Mouse (Mus musculus) liver, embryonic 15.5 days (tissue): Measurements from ENCODE around the gene Gipc3. TPM values are rescaled to one million over a fixed set of nuclear protein-coding genes. Genes with fewer than 3 reads are reported as not detected.

Source experiments
- ATAC-seq: fragments of 200-750 bp; cut with Nextera tagmentation; 2 replicates; pipeline ENCODE4 v1.8.0; 2017; ENCODE audit warnings: moderate number of reproducible peaks, mild to moderate bottlenecking, moderate library complexity; ENCODE audit not compliant: insufficient read depth
- H3K27ac ChIP-seq: fragments of 300-500 bp; sonication (generic); replicated peaks from 2 replicates; pipeline ENCODE4 v1.5.1; 2015; ENCODE audit warnings: mild to moderate bottlenecking, inconsistent platforms
- H3K27me3 ChIP-seq: fragments of 300-500 bp; sonication (generic); 2 replicates; pipeline ENCODE4 v1.6.1; 2015; ENCODE audit warnings: mild to moderate bottlenecking, inconsistent platforms
- H3K36me3 ChIP-seq: fragments of 300-500 bp; sonication (generic); replicated peaks from 2 replicates; pipeline ENCODE4 v1.6.1; 2015; ENCODE audit warnings: moderate library complexity, mild to moderate bottlenecking, inconsistent platforms
- H3K4me1 ChIP-seq: fragments of 300-500 bp; sonication (generic); replicated peaks from 2 replicates; pipeline ENCODE4 v1.6.1; 2015; ENCODE audit warnings: inconsistent platforms
- H3K4me2 ChIP-seq: fragments of 300-500 bp; sonication (generic); 2 replicates; pipeline ENCODE4 v1.6.1; 2015; ENCODE audit warnings: moderate library complexity, mild to moderate bottlenecking, inconsistent platforms
- H3K4me3 ChIP-seq: fragments of 300-500 bp; sonication (generic); replicated peaks from 2 replicates; pipeline ENCODE4 v1.5.1; 2015; ENCODE audit warnings: mild to moderate bottlenecking, inconsistent platforms
- H3K9ac ChIP-seq: fragments of 300-500 bp; sonication (generic); 2 replicates; pipeline ENCODE4 v1.6.1; 2015; ENCODE audit warnings: moderate library complexity, mild to moderate bottlenecking, inconsistent platforms
- H3K9me3 ChIP-seq: fragments of 300-500 bp; sonication (generic); replicated peaks from 2 replicates; pipeline ENCODE4 v1.6.1; 2016; ENCODE audit warnings: inconsistent platforms
- WGBS: fragments of 180-500 bp; shearing (Covaris S2); methylation state at CpG from one replicate; pipeline ENCODE4 v1.1.7; 2015; ENCODE audit warnings: mixed read lengths; ENCODE audit not compliant: insufficient replicate concordance; 5-methylcytosine and 5-hydroxymethylcytosine counted together
- polyA plus RNA-seq: library from polyadenylated mRNA; unstranded; fragments of >200 nt; fragmentation: Nextera tagmentation; extraction: Ambion mirVana; gene quantifications from 2 replicates; pipeline ENCODE4 v1.2.1, GENCODE M21; 2015

Gene Gipc3
- polyA plus RNA-seq, 1 experiment from 2014 or later, result not detected

DNA sequence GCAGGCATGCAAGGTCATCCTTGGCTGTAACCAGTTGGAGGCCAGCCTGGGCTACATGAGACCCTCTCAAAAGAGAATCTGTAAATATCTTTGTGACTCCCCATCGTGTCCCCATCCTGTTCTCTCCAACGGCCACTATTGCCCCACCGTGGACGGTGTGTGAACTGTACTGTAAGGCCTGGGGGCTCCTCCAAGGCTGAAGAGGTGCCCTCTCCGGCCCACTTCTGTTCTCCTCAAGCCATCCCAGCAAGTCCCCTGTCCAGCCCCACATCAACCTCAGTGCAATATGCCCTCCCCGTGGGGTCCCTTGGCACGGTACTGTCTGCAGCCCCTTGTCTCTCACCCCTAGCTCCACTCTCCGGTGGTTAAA is 23.8 kb downstream of the Gipc3 start:
- H3K4me1 ChIP-seq, result peaks cover 63% of the 10 kb centered on the region
- ATAC-seq, result no peak
- H3K4me3 ChIP-seq, result peak overlapping the region; percentile 94
- no peaks in the 10 kb centered on the region for H3K9me3 ChIP-seq
- peak overlapping the region; percentile 52 for H3K9ac ChIP-seq
- peaks cover 53% of the 10 kb centered on the region for H3K36me3 ChIP-seq
- peak overlapping the region; percentile 92 for H3K27ac ChIP-seq
- H3K27me3 ChIP-seq, result no peaks in the 10 kb centered on the region
- H3K4me2 ChIP-seq, result peak overlapping the region; percentile 87
- 26% methylated on average over 8 of the region's 8 CpGs for WGBS

DNA sequence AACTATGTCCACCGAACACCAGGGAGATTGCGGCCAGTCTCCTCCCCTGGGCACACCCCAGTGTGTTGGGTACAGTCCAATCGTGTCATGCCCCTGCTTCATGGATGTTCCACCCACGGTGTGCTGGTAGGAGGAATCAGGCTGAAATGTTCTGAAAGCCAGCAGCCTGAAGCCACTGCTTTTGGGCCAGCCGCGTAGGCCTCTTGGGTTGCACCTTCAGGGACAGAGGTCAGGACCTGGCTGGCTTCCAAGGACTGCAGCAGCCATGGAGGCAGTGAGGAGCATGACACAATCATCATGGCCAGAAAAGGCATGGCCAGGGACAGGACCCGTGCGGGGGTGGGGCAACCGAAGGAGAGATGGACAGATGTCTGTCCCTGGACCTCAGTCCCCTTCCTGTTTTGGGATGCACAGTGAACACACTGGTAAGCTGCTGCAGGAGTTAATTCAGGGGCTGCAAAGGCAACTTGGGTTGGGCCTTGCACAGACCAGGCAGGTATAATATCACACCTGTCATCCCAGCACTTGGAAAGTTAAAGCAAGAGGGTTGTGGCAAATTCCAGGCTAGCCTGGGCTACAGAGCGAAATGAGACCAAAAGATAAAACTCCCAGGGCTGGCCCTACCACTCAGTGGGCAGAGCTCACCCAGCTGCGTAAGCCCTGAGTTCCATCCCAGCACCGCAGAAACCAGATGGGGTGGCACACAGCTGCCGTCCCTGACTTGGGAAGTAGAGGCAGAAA is 24.3 kb downstream of the Gipc3 start:
- Histone ChIP-seq H3K27me3 (no peaks in the 10 kb centered on the region), H3K4me2 (peak overlapping the region; percentile 87), H3K4me1 (peaks cover 63% of the 10 kb centered on the region)

DNA sequence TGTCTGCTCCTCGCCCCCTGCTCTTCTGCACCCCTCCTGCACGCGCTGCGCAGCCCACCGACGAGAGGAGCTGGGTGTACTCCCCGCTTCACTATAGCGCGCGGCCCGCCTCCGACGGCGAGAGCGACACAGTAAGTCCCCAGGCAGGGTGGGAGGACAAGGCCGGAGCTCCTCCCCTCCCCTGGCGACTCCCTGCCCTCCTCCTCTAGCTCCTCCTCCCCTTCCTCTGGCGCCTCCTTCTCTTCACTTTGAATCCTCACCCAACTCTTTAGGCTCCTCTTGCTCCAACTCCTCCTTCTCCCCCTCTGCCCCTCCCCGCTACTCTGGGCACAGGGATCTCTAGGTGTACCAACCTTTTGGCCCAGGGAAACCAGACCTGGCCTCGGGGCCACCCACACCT is 25.8 kb downstream of the Gipc3 start:
- Histone ChIP-seq H3K9me3 (no peaks in the 10 kb centered on the region), H3K4me3 (peak overlapping the region; percentile 33; the same call in 1 of the 2 replicates), H3K4me2 (peak overlapping the region; percentile 68), H3K4me1 (peaks cover 54% of the 10 kb centered on the region), H3K9ac (peak overlapping the region; percentile 49; the same call in 1 of the 2 replicates), H3K36me3 (peaks cover 53% of the 10 kb centered on the region), H3K27me3 (no peaks in the 10 kb centered on the region), H3K27ac (no peak overlapping the region)
- no peak for ATAC-seq
- 27% methylated on average over 20 of the region's 20 CpGs for WGBS

More for the DNA sequence above, 24.3 kb downstream of the Gipc3 start:
- Histone ChIP-seq H3K27ac (peak overlapping the region; percentile 92), H3K9ac (no peak overlapping the region), H3K9me3 (no peaks in the 10 kb centered on the region), H3K4me3 (no peak overlapping the region), H3K36me3 (peaks cover 53% of the 10 kb centered on the region)
- 79% methylated on average over 13 of the region's 13 CpGs for WGBS
- no peak for ATAC-seq

DNA sequence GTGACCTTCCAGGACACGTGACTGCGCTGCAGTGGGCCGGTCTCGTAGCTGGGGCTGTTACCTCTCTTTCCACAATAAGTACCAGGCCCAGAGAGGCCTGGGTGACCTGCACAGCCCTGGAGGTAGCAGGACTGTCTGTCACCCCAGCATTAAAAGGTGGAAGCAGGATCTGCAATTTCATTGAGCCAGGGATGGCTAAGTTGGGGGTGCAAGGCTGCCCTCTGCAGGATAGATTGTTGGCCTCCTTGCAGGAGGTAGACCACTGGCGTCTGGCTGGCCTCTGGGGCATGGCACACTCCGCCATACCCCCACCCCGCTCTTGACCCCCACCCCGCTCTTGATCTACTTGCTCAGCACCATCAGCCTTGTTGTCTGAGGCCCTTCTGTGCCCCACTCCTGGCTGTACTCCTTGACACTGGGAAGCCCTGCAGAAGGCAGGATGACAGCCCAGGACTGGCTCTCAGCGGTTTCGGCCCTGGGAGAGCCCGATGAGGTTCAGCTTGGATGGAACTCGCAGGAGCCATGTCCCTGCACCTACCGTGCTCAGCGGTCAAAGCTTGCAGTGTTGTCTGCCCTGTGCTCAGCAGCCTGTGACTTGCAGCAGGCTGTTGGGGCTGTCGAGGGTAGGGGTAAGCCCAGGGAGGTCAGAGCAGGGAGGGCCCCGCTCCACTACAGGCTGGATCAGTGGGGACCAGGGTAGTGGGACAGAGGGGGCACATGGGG is 26.6 kb downstream of the Gipc3 start:
- Histone ChIP-seq H3K27me3 (no peaks in the 10 kb centered on the region), H3K4me2 (peak overlapping the region; percentile 68), H3K27ac (no peak overlapping the region), H3K9ac (peak overlapping the region; percentile 49; the same call in 1 of the 2 replicates), H3K4me3 (peak overlapping the region; percentile 33; the same call in 1 of the 2 replicates), H3K9me3 (no peaks in the 10 kb centered on the region), H3K36me3 (peaks cover 58% of the 10 kb centered on the region), H3K4me1 (peaks cover 47% of the 10 kb centered on the region)
- 59% methylated on average over 16 of the region's 16 CpGs for WGBS
- ATAC-seq, result no peak

DNA sequence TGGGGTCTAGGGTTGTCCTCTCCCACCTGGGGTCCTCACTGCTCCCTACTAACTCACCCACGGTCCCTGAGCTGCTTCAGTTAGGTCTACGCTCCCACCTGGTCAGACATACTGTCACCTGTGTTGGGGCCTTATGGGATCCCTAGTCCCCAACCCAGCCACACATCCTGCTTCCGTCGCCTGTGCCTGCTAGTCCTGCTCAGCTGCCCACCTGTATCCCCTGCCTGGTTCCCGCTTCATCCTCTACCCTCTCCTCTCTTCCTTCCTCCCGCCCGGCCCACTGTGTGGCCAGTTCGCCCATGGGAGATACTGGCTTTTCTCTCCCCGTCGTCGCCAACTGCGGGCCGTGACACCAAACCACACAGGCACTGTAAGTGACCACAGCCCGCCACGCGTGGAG is 27.5 kb downstream of the Gipc3 start:
- Histone ChIP-seq H3K4me3 (no peak overlapping the region), H3K9me3 (no peaks in the 10 kb centered on the region), H3K27me3 (no peaks in the 10 kb centered on the region), H3K36me3 (peaks cover 67% of the 10 kb centered on the region), H3K27ac (no peak overlapping the region), H3K9ac (no peak overlapping the region), H3K4me1 (peaks cover 46% of the 10 kb centered on the region), H3K4me2 (no peak overlapping the region)
- no peak for ATAC-seq
- 84% methylated on average over 16 of the region's 16 CpGs for WGBS

DNA sequence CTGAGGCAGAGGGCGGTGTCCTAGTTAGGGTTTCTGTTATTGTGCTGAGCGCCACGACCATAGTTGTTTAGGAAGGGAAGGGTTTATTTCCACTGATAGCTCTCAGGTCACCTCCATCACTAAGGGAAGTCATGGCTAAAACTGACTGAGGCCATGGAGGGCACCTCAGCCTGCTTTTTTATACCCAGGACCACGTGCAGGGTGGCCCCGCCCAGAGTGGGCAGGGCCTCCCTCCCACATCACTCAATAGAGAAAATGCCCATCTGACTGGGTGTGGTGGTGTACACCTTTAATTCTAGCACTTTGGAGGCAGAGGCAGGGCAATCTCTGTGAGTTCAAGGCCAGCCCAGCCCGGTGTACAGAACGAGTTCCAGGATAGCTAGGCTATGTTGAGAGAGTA is 28.9 kb downstream of the Gipc3 start:
- no peak for ATAC-seq

DNA sequence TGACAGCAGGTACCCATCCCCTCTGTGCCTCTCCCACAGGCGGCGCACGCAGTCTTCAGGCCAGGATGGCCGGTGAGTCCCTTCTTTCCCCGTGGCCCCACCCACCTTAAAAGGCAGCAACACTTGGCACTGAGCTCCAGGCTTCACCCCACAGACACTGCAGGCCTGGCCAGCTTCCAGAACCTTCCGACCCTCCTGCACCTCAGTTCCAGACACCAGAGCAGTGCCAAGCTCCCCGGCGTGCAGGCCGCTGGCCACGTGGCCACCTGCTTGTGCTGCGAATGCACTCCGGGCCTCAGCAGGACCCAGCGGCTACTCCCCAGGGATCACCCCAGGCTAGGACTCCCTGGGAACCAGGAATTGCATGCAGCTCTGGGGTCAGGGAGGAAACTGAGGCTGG is 29.5 kb downstream of the Gipc3 start:
- H3K27ac ChIP-seq, result no peak overlapping the region
- H3K27me3 ChIP-seq, result no peaks in the 10 kb centered on the region
- no peak overlapping the region for H3K4me2 ChIP-seq
- ATAC-seq, result no peak
- no peak overlapping the region for H3K4me3 ChIP-seq
- peaks cover 87% of the 10 kb centered on the region for H3K36me3 ChIP-seq
- H3K9me3 ChIP-seq, result no peaks in the 10 kb centered on the region
- no peak overlapping the region; the same call in 1 of the 2 replicates for H3K9ac ChIP-seq
- H3K4me1 ChIP-seq, result peaks cover 30% of the 10 kb centered on the region
- WGBS, result 85% methylated on average over 13 of the region's 13 CpGs

More for the DNA sequence above, 28.9 kb downstream of the Gipc3 start:
- Histone ChIP-seq H3K36me3 (peaks cover 81% of the 10 kb centered on the region), H3K4me3 (no peak overlapping the region), H3K4me1 (peaks cover 37% of the 10 kb centered on the region), H3K27ac (no peak overlapping the region), H3K9me3 (no peaks in the 10 kb centered on the region), H3K9ac (no peak overlapping the region), H3K4me2 (no peak overlapping the region), H3K27me3 (no peaks in the 10 kb centered on the region)
- 68% methylated on average over 7 of the region's 7 CpGs for WGBS

DNA sequence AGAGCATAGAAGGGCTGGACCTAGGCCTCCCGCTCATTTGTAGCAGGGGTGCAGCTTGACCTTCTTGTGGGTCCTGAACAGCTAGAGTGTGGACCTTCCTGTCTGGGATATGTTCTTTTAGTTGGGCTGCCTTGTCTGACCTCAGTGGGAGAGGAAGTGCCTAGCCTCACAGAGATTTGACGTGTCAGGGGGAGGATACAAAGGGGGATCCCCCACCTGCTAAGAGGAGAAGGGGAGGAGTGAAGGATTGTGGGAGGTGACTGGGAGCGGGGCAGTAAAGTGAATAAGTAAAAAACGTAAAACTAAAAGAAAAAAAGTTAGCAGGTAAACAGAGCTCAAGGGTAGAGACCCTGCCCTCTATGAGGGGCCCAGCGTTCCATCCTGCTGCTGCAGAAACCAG is 33.5 kb downstream of the Gipc3 start:
- H3K4me1 ChIP-seq, result peaks cover 6% of the 10 kb centered on the region
- no peak overlapping the region for H3K27ac ChIP-seq
- H3K27me3 ChIP-seq, result no peaks in the 10 kb centered on the region
- peaks cover 90% of the 10 kb centered on the region for H3K36me3 ChIP-seq
- H3K4me3 ChIP-seq, result no peak overlapping the region
- 71% methylated on average over 5 of the region's 5 CpGs for WGBS
- H3K9me3 ChIP-seq, result no peaks in the 10 kb centered on the region
- no peak overlapping the region for H3K4me2 ChIP-seq
- H3K9ac ChIP-seq, result no peak overlapping the region
- no peak for ATAC-seq

DNA sequence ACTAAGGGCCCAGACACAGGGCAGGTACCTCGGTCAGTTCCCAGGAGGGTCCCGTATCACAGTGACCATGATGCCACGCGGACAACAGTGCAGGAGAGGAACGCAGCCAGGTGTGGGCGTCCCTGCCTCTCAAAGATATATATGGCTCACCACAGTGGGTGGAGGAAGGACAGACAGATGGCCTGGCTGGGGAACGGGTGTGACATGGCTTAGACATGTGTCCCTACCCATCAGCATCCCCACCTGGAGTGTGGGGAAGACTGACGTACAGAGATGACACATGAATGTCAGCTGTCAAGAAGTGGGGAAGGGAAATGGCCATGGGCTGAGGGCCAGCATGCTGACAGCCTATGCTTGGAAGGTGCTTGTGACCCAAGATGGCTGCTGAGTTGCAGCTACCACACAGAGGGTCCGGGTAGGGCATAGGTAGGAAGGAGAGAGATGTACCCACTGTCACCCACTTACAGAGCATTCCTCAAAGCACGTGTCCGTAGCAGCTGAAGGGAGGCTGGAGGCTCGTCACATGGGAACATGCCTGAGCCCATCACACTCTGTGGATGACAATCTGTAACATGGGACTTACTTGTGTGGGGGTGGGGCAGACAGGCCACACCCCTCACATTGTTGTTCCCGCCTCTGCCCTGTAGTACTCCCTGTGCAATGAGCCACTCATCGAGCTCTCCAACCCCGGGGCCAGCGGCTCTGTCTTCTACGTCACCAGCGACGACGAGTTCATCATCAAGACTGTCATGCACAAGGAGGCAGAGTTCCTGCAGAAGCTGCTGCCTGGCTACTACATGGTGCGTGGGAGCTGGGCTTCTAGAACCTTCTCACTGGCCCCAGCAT is 36.0 kb downstream of the Gipc3 start:
- 79% methylated on average over 21 of the region's 21 CpGs for WGBS
- Histone ChIP-seq H3K27ac (no peak overlapping the region), H3K36me3 (peaks cover 65% of the 10 kb centered on the region), H3K9ac (no peak overlapping the region), H3K9me3 (no peaks in the 10 kb centered on the region), H3K4me3 (no peak overlapping the region), H3K27me3 (no peaks in the 10 kb centered on the region), H3K4me1 (peaks cover 31% of the 10 kb centered on the region), H3K4me2 (no peak overlapping the region)
- ATAC-seq, result no peak

DNA sequence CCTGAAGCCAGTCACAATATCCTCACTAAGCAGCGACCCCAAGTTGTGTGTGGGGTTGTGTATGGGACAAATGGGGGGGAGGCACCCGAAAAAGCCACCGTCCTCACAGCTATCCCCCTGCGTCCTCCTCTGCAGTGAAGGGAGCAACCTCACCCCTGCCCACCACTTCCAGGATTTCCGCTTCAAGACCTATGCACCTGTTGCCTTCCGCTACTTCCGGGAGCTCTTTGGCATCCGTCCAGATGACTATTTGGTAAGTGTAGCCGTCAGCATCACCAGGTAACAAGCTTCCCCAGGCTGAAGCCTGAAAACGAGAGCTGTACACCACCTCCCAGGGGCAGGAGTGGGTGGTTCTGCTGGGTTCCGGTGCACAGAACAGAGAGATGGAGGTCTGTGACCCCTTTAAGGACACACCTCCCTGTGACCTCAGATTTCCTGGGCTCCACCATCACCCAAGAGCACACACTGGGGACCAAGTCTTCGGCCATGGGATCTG is 36.8 kb downstream of the Gipc3 start:
- WGBS, result 81% methylated on average over 12 of the region's 12 CpGs
- H3K9ac ChIP-seq, result no peak overlapping the region
- H3K4me1 ChIP-seq, result peaks cover 39% of the 10 kb centered on the region
- no peak for ATAC-seq
- H3K36me3 ChIP-seq, result peaks cover 57% of the 10 kb centered on the region
- no peak overlapping the region for H3K4me2 ChIP-seq
- no peak overlapping the region for H3K27ac ChIP-seq
- H3K9me3 ChIP-seq, result no peaks in the 10 kb centered on the region
- no peaks in the 10 kb centered on the region for H3K27me3 ChIP-seq
- H3K4me3 ChIP-seq, result no peak overlapping the region

DNA sequence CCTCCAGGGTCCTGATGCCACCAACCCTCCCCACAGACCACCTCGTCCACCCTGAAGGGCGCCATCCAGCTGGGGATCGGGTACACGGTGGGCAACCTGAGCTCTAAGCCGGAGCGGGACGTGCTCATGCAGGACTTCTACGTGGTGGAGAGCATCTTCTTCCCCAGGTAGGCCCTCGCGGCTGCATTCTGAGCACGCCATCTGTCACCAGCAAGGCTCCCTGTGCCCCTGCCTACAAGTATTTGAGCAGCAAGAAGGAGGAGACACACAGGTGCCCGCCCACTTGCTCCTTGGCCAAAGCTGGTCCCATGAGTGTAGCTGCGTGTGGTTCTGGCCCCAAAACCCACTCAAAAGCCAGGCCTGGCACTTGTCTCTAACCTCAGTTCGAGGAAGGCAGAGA is 37.4 kb downstream of the Gipc3 start:
- ATAC-seq, result no peak
- H3K36me3 ChIP-seq, result peaks cover 51% of the 10 kb centered on the region
- H3K4me1 ChIP-seq, result peaks cover 45% of the 10 kb centered on the region
- no peaks in the 10 kb centered on the region for H3K27me3 ChIP-seq
- H3K27ac ChIP-seq, result no peak overlapping the region
- H3K9me3 ChIP-seq, result no peaks in the 10 kb centered on the region
- WGBS, result 85% methylated on average over 14 of the region's 14 CpGs
- no peak overlapping the region for H3K4me3 ChIP-seq
- no peak overlapping the region for H3K4me2 ChIP-seq
- no peak overlapping the region for H3K9ac ChIP-seq
